Mouse (Mus musculus) heart, adult 2 months (tissue): ENCODE results near the gene Pwp2. TPM values are rescaled to one million over a fixed set of nuclear protein-coding genes. Genes with fewer than 3 reads are reported as not detected.
A peak's percentile ranks its signal among the peaks of the same experiment; 100 is the strongest.

ENCODE experiments used
- DNase-seq, 2 experiments: peaks; one replicate each; pipeline ENCODE4 v3.0.0; 2021
- H3K27ac ChIP-seq: fragments of 200-600 bp; 2 replicates; pipeline ENCODE4 v1.8.1; 2022
- H3K27me3 ChIP-seq: fragments of 200-500 bp; 2 replicates; pipeline ENCODE4 v1.6.1; 2012; ENCODE audit warnings: mild to moderate bottlenecking, low read length, inconsistent platforms, mixed read lengths; ENCODE audit not compliant: control insufficient read depth, insufficient read depth
- H3K36me3 ChIP-seq: fragments of 200-500 bp; 2 replicates; pipeline ENCODE4 v1.6.1; 2012; ENCODE audit warnings: low read length, inconsistent platforms; ENCODE audit not compliant: control insufficient read depth, insufficient read depth
- H3K4me1 ChIP-seq: fragments of 200-500 bp; 2 replicates; pipeline ENCODE4 v1.6.1; 2011; ENCODE audit warnings: low read length; ENCODE audit not compliant: control insufficient read depth, insufficient read depth
- H3K4me3 ChIP-seq: fragments of 200-600 bp; 2 replicates; pipeline ENCODE4 v1.8.1; 2022
- H3K79me2 ChIP-seq: fragments of 200-500 bp; replicated peaks from 2 replicates; pipeline ENCODE4 v1.6.1; 2012; ENCODE audit warnings: mild to moderate bottlenecking, inconsistent platforms, low read length, moderate library complexity, mixed read lengths; ENCODE audit not compliant: control insufficient read depth, insufficient read depth
- H3K9ac ChIP-seq: fragments of 200-500 bp; 2 replicates; pipeline ENCODE4 v1.6.1; 2012; ENCODE audit warnings: low read depth, mild to moderate bottlenecking, control low read depth, inconsistent platforms, low read length, mixed read lengths
- CTCF ChIP-seq: fragments of 200-600 bp; IDR thresholded peaks from 2 replicates; pipeline ENCODE4 v1.8.1; 2022; ENCODE audit warnings: antibody characterized with exemption, mild to moderate bottlenecking, moderate library complexity
- EP300 ChIP-seq: fragments of 200-500 bp; IDR thresholded peaks from 2 replicates; pipeline ENCODE4 v1.6.1; 2011; ENCODE audit warnings: low read depth, low read length, control low read depth; ENCODE audit not compliant: insufficient read depth
- POLR2A ChIP-seq: fragments of 200-500 bp; IDR thresholded peaks from 2 replicates; pipeline ENCODE4 v1.6.1; 2011; ENCODE audit warnings: mild to moderate bottlenecking, low read depth, low read length, control low read depth; ENCODE audit not compliant: insufficient read depth
- WGBS: fragments of 180-500 bp; shearing (Covaris S2); methylation state at CpG from one replicate; pipeline ENCODE4 v1.1.7; 2018; 5-methylcytosine and 5-hydroxymethylcytosine counted together
- intact Hi-C: fragments of 180-260 bp; cut with DNase I; formaldehyde crosslinking; loops from one replicate; pipeline ENCODE4 v1.15.1; 2025
- polyA plus RNA-seq: library from polyadenylated mRNA; depleted of rRNA; stranded (reverse); fragments of >200 nt; gene quantifications from 2 replicates; pipeline ENCODE4 v1.2.3, GENCODE M21; 2012
- total RNA-seq, 2 experiments: library from RNA; stranded (reverse); gene quantifications; 2 replicates each; pipeline ENCODE4 v1.2.3; 2021

Pwp2 gene
- total and polyA plus RNA-seq, 3 experiments = 7.8 to 10.8 (median 10.0) TPM

- 89% methylated on average over 21 of the region's 21 CpGs for WGBS
- TF ChIP-seq POLR2A (no peak), CTCF (no peak), EP300 (no peak)
- H3K4me1 ChIP-seq = peaks cover 9% of the 10 kb centered on the region
- no peak for DNase-seq
- no peaks in the 10 kb centered on the region for H3K36me3 ChIP-seq
- H3K27me3 ChIP-seq = no peaks in the 10 kb centered on the region
- no peak overlapping the region for H3K4me3 ChIP-seq
- no peak overlapping the region for H3K9ac ChIP-seq
- no peak overlapping the region for H3K27ac ChIP-seq
- H3K79me2 ChIP-seq = no peaks in the 10 kb centered on the region
- intact Hi-C loops = no loop called here
These were observed 19.5 kb downstream of the Pwp2 start for GRCm38 (mm10) chr10:78165256-78166005.

- Histone ChIP-seq H3K79me2 (no peaks in the 10 kb centered on the region), H3K4me1 (peaks cover 11% of the 10 kb centered on the region), H3K4me3 (no peak overlapping the region), H3K36me3 (no peaks in the 10 kb centered on the region), H3K27ac (no peak overlapping the region), H3K27me3 (no peaks in the 10 kb centered on the region), H3K9ac (no peak overlapping the region)
- 78% methylated on average over 12 of the region's 12 CpGs for WGBS
- intact Hi-C loops = no loop called here
- no peak for TF ChIP-seq CTCF
- TF ChIP-seq EP300 = no peak
- no peak for TF ChIP-seq POLR2A
- no peak for DNase-seq
These were observed 20.2 kb downstream of the Pwp2 start for GRCm38 (mm10) chr10:78164786-78165185.

GRCm38 (mm10) chr10:78163923-78164322, 21.0 kb downstream of the Pwp2 start:
- TF ChIP-seq POLR2A (no peak), CTCF (peak; percentile 89)
- intact Hi-C loops = no loop called here
- H3K36me3 ChIP-seq = no peaks in the 10 kb centered on the region
- WGBS = 17% methylated on average over 4 of the region's 4 CpGs
- no peaks in the 10 kb centered on the region for H3K79me2 ChIP-seq
- no peak overlapping the region for H3K9ac ChIP-seq
- peaks cover 11% of the 10 kb centered on the region for H3K4me1 ChIP-seq
- DNase-seq = peak; percentile 67 to 73
- no peak overlapping the region for H3K27ac ChIP-seq
- H3K4me3 ChIP-seq = no peak overlapping the region
- no peaks in the 10 kb centered on the region for H3K27me3 ChIP-seq

GRCm38 (mm10) chr10:78163241-78163640, 21.7 kb downstream of the Pwp2 start:
- intact Hi-C loops = no loop called here
- TF ChIP-seq CTCF = no peak
- no peak for TF ChIP-seq POLR2A
- no peak for TF ChIP-seq EP300

GRCm38 (mm10) chr10:78162646-78163045, 22.3 kb downstream of the Pwp2 start:
- no peaks in the 10 kb centered on the region for H3K36me3 ChIP-seq
- 88% methylated on average over 12 of the region's 12 CpGs for WGBS
- H3K9ac ChIP-seq = no peak overlapping the region
- no peak for TF ChIP-seq CTCF
- TF ChIP-seq POLR2A = no peak
- no peak for TF ChIP-seq EP300
- H3K79me2 ChIP-seq = no peaks in the 10 kb centered on the region
- no peak overlapping the region for H3K27ac ChIP-seq
- peaks cover 7% of the 10 kb centered on the region for H3K4me1 ChIP-seq
- intact Hi-C loops = no loop called here
- H3K27me3 ChIP-seq = no peaks in the 10 kb centered on the region
- H3K4me3 ChIP-seq = no peak overlapping the region
- no peak for DNase-seq

More at GRCm38 (mm10) chr10:78163241-78163640, 21.7 kb downstream of the Pwp2 start:
- no peaks in the 10 kb centered on the region for H3K27me3 ChIP-seq
- 92% methylated on average over 9 of the region's 9 CpGs for WGBS
- no peak overlapping the region for H3K9ac ChIP-seq
- no peak overlapping the region for H3K4me3 ChIP-seq
- no peaks in the 10 kb centered on the region for H3K36me3 ChIP-seq
- no peaks in the 10 kb centered on the region for H3K79me2 ChIP-seq
- DNase-seq = no peak
- no peak overlapping the region for H3K27ac ChIP-seq
- peaks cover 7% of the 10 kb centered on the region for H3K4me1 ChIP-seq

GRCm38 (mm10) chr10:78161096-78161495, 23.9 kb downstream of the Pwp2 start:
- Histone ChIP-seq H3K4me1 (peaks cover 7% of the 10 kb centered on the region), H3K9ac (no peak overlapping the region), H3K27ac (no peak overlapping the region), H3K4me3 (no peak overlapping the region), H3K36me3 (no peaks in the 10 kb centered on the region), H3K79me2 (no peaks in the 10 kb centered on the region), H3K27me3 (no peaks in the 10 kb centered on the region)
- intact Hi-C loops = no loop called here
- TF ChIP-seq CTCF (no peak), POLR2A (no peak), EP300 (no peak)
- no peak for DNase-seq
- WGBS = 81% methylated on average over 8 of the region's 8 CpGs
